Comparison of ENCODE assay signal across 24 mouse cellular contexts in the genomic region with DNA sequence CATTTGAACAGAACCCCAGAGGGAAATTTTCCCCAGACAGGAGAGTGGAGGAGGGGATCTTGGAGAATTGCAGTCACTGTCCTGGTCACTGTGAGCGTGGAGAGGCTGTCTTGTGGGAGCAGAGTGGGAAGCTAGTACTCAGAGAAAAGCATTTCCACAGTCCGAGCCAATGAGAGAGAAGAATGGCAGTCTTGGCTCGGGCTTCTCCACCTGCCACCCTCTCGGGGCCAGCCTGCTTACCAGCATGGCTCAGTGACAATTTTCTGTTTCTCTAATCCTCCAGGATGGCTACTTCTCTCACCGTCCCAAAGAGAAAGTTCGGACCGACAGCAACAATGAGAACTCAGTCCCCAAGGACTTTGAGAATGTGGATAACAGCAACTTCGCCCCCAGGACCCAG.
DNase-seq lines count a peak whose midpoint lies in the region; ATAC-seq lines count a peak whose summit lies in the region.
"Had no signal": no experiment of that assay in that cellular context is flagged by ENCODE, and none has a peak within 500 bp of the region (broad histone marks: within the 10 kb centered on the region; RNA-seq: fewer than 3 reads in every experiment).

No protein-coding gene starts in this region.

- ATAC-seq in hindbrain, embryonic 14.5 days (ENCODE audit: low FRiP score), result 0 out of 2 replicates have a peak, but pooled peaks have one; percentile 32
- ATAC-seq in midbrain, embryonic 11.5 days (ENCODE audit: low FRiP score), result no peak
- ATAC-seq: Patski had no signal

- H3K4me1 ChIP-seq in hindbrain, embryonic 14.5 days (replicated peaks; ENCODE audit: control insufficient read depth, insufficient read depth, low read length), result peaks cover 17% of the 10 kb centered on the region; the same call in 1 of the 2 replicates
- peaks cover 36% of the 10 kb centered on the region for H3K4me1 ChIP-seq in hindbrain, embryonic 10.5 days (replicated peaks)
- H3K4me1 ChIP-seq in midbrain, embryonic 10.5 days, result peaks cover 50% of the 10 kb centered on the region
- peaks cover 10% of the 10 kb centered on the region for H3K4me1 ChIP-seq in midbrain, embryonic 11.5 days (ENCODE audit: control insufficient read depth, insufficient read depth, low read length)

- H3K4me3 ChIP-seq in hindbrain, embryonic 14.5 days (replicated peaks; ENCODE audit: low read length), result no peak overlapping the region
- no peak overlapping the region for H3K4me3 ChIP-seq in hindbrain, embryonic 10.5 days
- H3K4me3 ChIP-seq in midbrain, embryonic 10.5 days, result no peak overlapping the region
- H3K4me3 ChIP-seq in midbrain, embryonic 11.5 days (ENCODE audit: low read depth, low read length), result no peak overlapping the region
- H3K4me3 ChIP-seq: embryonic facial prominence, embryonic 13.5 days; hindbrain, embryonic 12.5 days had no signal

- WGBS in hindbrain, embryonic 14.5 days, result 55% methylated on average over 8 of the region's 8 CpGs
- 73% methylated on average over 8 of the region's 8 CpGs for WGBS in hindbrain, embryonic 10.5 days
- 79% methylated on average over 8 of the region's 8 CpGs for WGBS in midbrain, embryonic 10.5 days
- WGBS in midbrain, embryonic 11.5 days, result 76% methylated on average over 8 of the region's 8 CpGs

- no peaks in the 10 kb centered on the region for H3K27me3 ChIP-seq in hindbrain, embryonic 14.5 days (ENCODE audit: control insufficient read depth, insufficient read depth, low read length)
- H3K27me3 ChIP-seq in hindbrain, embryonic 10.5 days (ENCODE audit: insufficient read depth, poor library complexity, severe bottlenecking), result no peaks in the 10 kb centered on the region
- no peaks in the 10 kb centered on the region for H3K27me3 ChIP-seq in midbrain, embryonic 10.5 days (ENCODE audit: low read depth, poor library complexity, severe bottlenecking)
- H3K27me3 ChIP-seq in midbrain, embryonic 11.5 days (ENCODE audit: control insufficient read depth, insufficient read depth, low read length), result no peaks in the 10 kb centered on the region
- H3K27me3 ChIP-seq: embryonic facial prominence, embryonic 13.5 days; hindbrain, embryonic 12.5 days; Patski had no signal

- DNase-seq in cerebellum, postnatal 25 days, result peak; percentile 18 to 42
- no peak for DNase-seq in cerebellum, adult 9-11 months
- DNase-seq in hindbrain, embryonic 14.5 days (ENCODE audit: low spot score), result no peak
- DNase-seq in hindbrain, embryonic 10.5 days (ENCODE audit: low spot score), result no peak
- DNase-seq in midbrain, embryonic 10.5 days (ENCODE audit: low spot score), result no peak
- no peak for DNase-seq in midbrain, embryonic 11.5 days (ENCODE audit: low spot score, missing footprints)
- DNase-seq in embryo, embryonic 11 days, result no peak
- DNase-seq in right cerebral cortex, postnatal 4 days, result no peak
- DNase-seq: adrenal gland, postnatal 10 days; cerebellum, adult 11 months; heart, postnatal 14 days; kidney, adult 18-20 months; liver; lung, adult 2 months; lung, postnatal 10 days; right cerebral cortex, adult 18-20 months; thymus, adult 18-20 months; thymus, postnatal 25 days had no signal

- H3K36me3 ChIP-seq in hindbrain, embryonic 14.5 days (replicated peaks; ENCODE audit: control insufficient read depth, insufficient read depth), result no peaks in the 10 kb centered on the region
- H3K36me3 ChIP-seq in hindbrain, embryonic 10.5 days, result no peaks in the 10 kb centered on the region
- H3K36me3 ChIP-seq in midbrain, embryonic 10.5 days, result no peaks in the 10 kb centered on the region
- no peaks in the 10 kb centered on the region for H3K36me3 ChIP-seq in midbrain, embryonic 11.5 days (ENCODE audit: control insufficient read depth, insufficient read depth, low read length)
- H3K36me3 ChIP-seq: hindbrain, embryonic 12.5 days had no signal

- no peaks in the 10 kb centered on the region for H3K9me3 ChIP-seq in hindbrain, embryonic 14.5 days (ENCODE audit: control insufficient read depth, low read length)
- H3K9me3 ChIP-seq in hindbrain, embryonic 10.5 days, result no peaks in the 10 kb centered on the region
- no peaks in the 10 kb centered on the region for H3K9me3 ChIP-seq in midbrain, embryonic 10.5 days (replicated peaks)
- H3K9me3 ChIP-seq in midbrain, embryonic 11.5 days (ENCODE audit: control insufficient read depth, low read length), result no peaks in the 10 kb centered on the region
- H3K9me3 ChIP-seq: embryonic facial prominence, embryonic 13.5 days; hindbrain, embryonic 12.5 days had no signal

- H3K4me2 ChIP-seq in hindbrain, embryonic 14.5 days (replicated peaks), result no peak overlapping the region
- H3K4me2 ChIP-seq in midbrain, embryonic 11.5 days, result no peak overlapping the region
- H3K4me2 ChIP-seq: embryonic facial prominence, embryonic 13.5 days; hindbrain, embryonic 12.5 days had no signal

- no peak overlapping the region for H3K27ac ChIP-seq in hindbrain, embryonic 14.5 days
- H3K27ac ChIP-seq in hindbrain, embryonic 10.5 days, result no peak overlapping the region
- 0 out of 2 replicates have a peak overlapping the region, but pooled peaks have one; percentile 43 for H3K27ac ChIP-seq in midbrain, embryonic 10.5 days (replicated peaks)
- H3K27ac ChIP-seq in midbrain, embryonic 11.5 days (ENCODE audit: low read depth, low read length), result no peak overlapping the region
- H3K27ac ChIP-seq: embryonic facial prominence, embryonic 13.5 days; hindbrain, embryonic 12.5 days; liver, embryonic 14.5 days; macrophage; stomach, postnatal 0 days had no signal

- H3K9ac ChIP-seq in hindbrain, embryonic 14.5 days, result no peak overlapping the region
- no peak overlapping the region for H3K9ac ChIP-seq in midbrain, embryonic 11.5 days (ENCODE audit: low read length)
- H3K9ac ChIP-seq: embryonic facial prominence, embryonic 13.5 days; hindbrain, embryonic 12.5 days; liver, embryonic 14.5 days had no signal

Comparison
In these comparisons a context has a peak if more than half of its experiments do, and no peak if none do; other contexts are left out.
1. DNase-seq: peak in cerebellum, postnatal 25 days (2 of 2); none in cerebellum, adult 9-11 months (single experiment), hindbrain, embryonic 14.5 days (single experiment), hindbrain, embryonic 10.5 days (single experiment), midbrain, embryonic 10.5 days (single experiment), midbrain, embryonic 11.5 days (single experiment), embryo, embryonic 11 days (single experiment) and right cerebral cortex, postnatal 4 days (single experiment).